Mouse (Mus musculus) lung, adult 2 months (tissue): ENCODE results near the gene Spib.

Experiments used
- CTCF ChIP-seq: fragments of 200-500 bp; IDR thresholded peaks from 2 replicates; pipeline ENCODE4 v1.5.1; 2011; ENCODE audit warnings: mild to moderate bottlenecking, low read length, control low read depth; ENCODE audit not compliant: insufficient read depth
- POLR2A ChIP-seq: fragments of 200-500 bp; IDR thresholded peaks from 2 replicates; pipeline ENCODE4 v1.6.1; 2011; ENCODE audit warnings: low read depth, mild to moderate bottlenecking, control low read depth, low read length, borderline replicate concordance; ENCODE audit errors: extremely low read depth

GRCm38 (mm10) chr7:44484109-44484508, 47.8 kb downstream of the Spib start:
- TF ChIP-seq POLR2A (no peak), CTCF (no peak)
